Mouse (Mus musculus) midbrain, embryonic 15.5 days (tissue): ENCODE measurements at regions not wholly inside any gene's neighbourhood (a gene's known extent, or its start where the extent isn't known, plus 50 kb on each side); places are given as distances from the start of the nearest gene placed in this dataset.

Experiments
- ATAC-seq: fragments of 200-750 bp; cut with Nextera tagmentation; replicated peaks from 2 replicates; pipeline ENCODE4 v1.8.0; 2017; ENCODE audit warnings: moderate TSS enrichment
- H3K27ac ChIP-seq: fragments of 300-500 bp; sonication (generic); 2 replicates; pipeline ENCODE4 v1.5.1; 2015; ENCODE audit warnings: mild to moderate bottlenecking, inconsistent platforms
- H3K27me3 ChIP-seq: fragments of 300-500 bp; sonication (generic); replicated peaks from 2 replicates; pipeline ENCODE4 v1.6.1; 2015; ENCODE audit warnings: inconsistent platforms
- H3K36me3 ChIP-seq: fragments of 300-500 bp; sonication (generic); replicated peaks from 2 replicates; pipeline ENCODE4 v1.6.1; 2015; ENCODE audit warnings: inconsistent platforms
- H3K4me1 ChIP-seq: fragments of 300-500 bp; sonication (generic); 2 replicates; pipeline ENCODE4 v1.6.1; 2015; ENCODE audit warnings: inconsistent platforms
- H3K4me2 ChIP-seq: fragments of 300-500 bp; sonication (generic); 2 replicates; pipeline ENCODE4 v1.6.1; 2015; ENCODE audit warnings: inconsistent platforms, mild to moderate bottlenecking, moderate library complexity
- H3K4me3 ChIP-seq: fragments of 300-500 bp; sonication (generic); 2 replicates; pipeline ENCODE4 v1.5.1; 2015; ENCODE audit warnings: mild to moderate bottlenecking, inconsistent platforms
- H3K9ac ChIP-seq: fragments of 300-500 bp; sonication (generic); 2 replicates; pipeline ENCODE4 v1.6.1; 2015; ENCODE audit warnings: mild to moderate bottlenecking, inconsistent platforms
- H3K9me3 ChIP-seq: fragments of 300-500 bp; sonication (generic); 2 replicates; pipeline ENCODE4 v1.6.1; 2016; ENCODE audit warnings: inconsistent platforms
- WGBS: fragments of 180-500 bp; shearing (Covaris S2); methylation state at CpG from one replicate; pipeline ENCODE4 v1.1.7; 2015; ENCODE audit warnings: mixed read lengths; 5-methylcytosine and 5-hydroxymethylcytosine counted together

GRCm38 (mm10) chr16:93189412-93189811, 363.5 kb upstream of the Runx1 start:
- ATAC-seq: no peak
- Histone ChIP-seq H3K9ac (no peak overlapping the region), H3K36me3 (no peaks in the 10 kb centered on the region), H3K27me3 (no peaks in the 10 kb centered on the region), H3K9me3 (no peaks in the 10 kb centered on the region), H3K4me3 (no peak overlapping the region), H3K4me1 (no peaks in the 10 kb centered on the region), H3K27ac (no peak overlapping the region), H3K4me2 (no peak overlapping the region)
- WGBS: 85% methylated on average over 5 of the region's 5 CpGs

GRCm38 (mm10) chr16:93186554-93186953, 360.6 kb upstream of the Runx1 start:
- no peak overlapping the region for H3K27ac ChIP-seq
- no peak for ATAC-seq
- no peaks in the 10 kb centered on the region for H3K36me3 ChIP-seq
- H3K4me1 ChIP-seq: no peaks in the 10 kb centered on the region
- H3K27me3 ChIP-seq: no peaks in the 10 kb centered on the region
- no peak overlapping the region for H3K4me2 ChIP-seq
- no peaks in the 10 kb centered on the region for H3K9me3 ChIP-seq
- WGBS: 94% methylated on average over 4 of the region's 4 CpGs
- H3K9ac ChIP-seq: no peak overlapping the region
- no peak overlapping the region for H3K4me3 ChIP-seq

- WGBS: 88% methylated on average over 3 of the region's 3 CpGs
- no peaks in the 10 kb centered on the region for H3K4me1 ChIP-seq
- no peak overlapping the region for H3K4me2 ChIP-seq
- H3K9ac ChIP-seq: no peak overlapping the region
- H3K4me3 ChIP-seq: no peak overlapping the region
- no peak overlapping the region for H3K27ac ChIP-seq
- H3K9me3 ChIP-seq: no peaks in the 10 kb centered on the region
- no peaks in the 10 kb centered on the region for H3K27me3 ChIP-seq
- H3K36me3 ChIP-seq: no peaks in the 10 kb centered on the region
- ATAC-seq: no peak
These were observed 356.7 kb upstream of the Runx1 start for GRCm38 (mm10) chr16:93182656-93183055.

- no peak overlapping the region for H3K27ac ChIP-seq
- H3K4me3 ChIP-seq: no peak overlapping the region
- no peaks in the 10 kb centered on the region for H3K4me1 ChIP-seq
- H3K9ac ChIP-seq: no peak overlapping the region
- no peak overlapping the region for H3K4me2 ChIP-seq
- no peaks in the 10 kb centered on the region for H3K27me3 ChIP-seq
- no peaks in the 10 kb centered on the region for H3K36me3 ChIP-seq
- WGBS: 93% methylated on average over 8 of the region's 8 CpGs
- no peak for ATAC-seq
- H3K9me3 ChIP-seq: no peaks in the 10 kb centered on the region
These were observed 355.5 kb upstream of the Runx1 start for GRCm38 (mm10) chr16:93181497-93181896.

- ATAC-seq: no peak
- 86% methylated on average over 5 of the region's 5 CpGs for WGBS
- no peak overlapping the region for H3K4me3 ChIP-seq
- H3K27me3 ChIP-seq: no peaks in the 10 kb centered on the region
- no peak overlapping the region for H3K4me2 ChIP-seq
- no peak overlapping the region for H3K27ac ChIP-seq
- no peaks in the 10 kb centered on the region for H3K9me3 ChIP-seq
- no peaks in the 10 kb centered on the region for H3K36me3 ChIP-seq
- no peaks in the 10 kb centered on the region for H3K4me1 ChIP-seq
- no peak overlapping the region for H3K9ac ChIP-seq
These were observed 354.3 kb upstream of the Runx1 start for GRCm38 (mm10) chr16:93180213-93180612.

- 96% methylated on average over 3 of the region's 3 CpGs for WGBS
- Histone ChIP-seq H3K9ac (no peak overlapping the region), H3K4me3 (no peak overlapping the region), H3K36me3 (no peaks in the 10 kb centered on the region), H3K4me2 (no peak overlapping the region), H3K27me3 (no peaks in the 10 kb centered on the region), H3K9me3 (no peaks in the 10 kb centered on the region), H3K4me1 (no peaks in the 10 kb centered on the region), H3K27ac (no peak overlapping the region)
- no peak for ATAC-seq
These were observed 340.7 kb upstream of the Runx1 start for GRCm38 (mm10) chr16:93166667-93167066.

- no peak for ATAC-seq
- Histone ChIP-seq H3K4me1 (no peaks in the 10 kb centered on the region), H3K9me3 (no peaks in the 10 kb centered on the region), H3K4me2 (no peak overlapping the region), H3K9ac (no peak overlapping the region), H3K36me3 (no peaks in the 10 kb centered on the region), H3K27ac (no peak overlapping the region), H3K27me3 (no peaks in the 10 kb centered on the region), H3K4me3 (no peak overlapping the region)
- WGBS: 86% methylated on average over 8 of the region's 8 CpGs
These were observed 332.7 kb upstream of the Runx1 start for GRCm38 (mm10) chr16:93158526-93159226.

- no peaks in the 10 kb centered on the region for H3K4me1 ChIP-seq
- no peak overlapping the region for H3K4me2 ChIP-seq
- WGBS: 86% methylated on average over 14 of the region's 14 CpGs
- H3K9me3 ChIP-seq: no peaks in the 10 kb centered on the region
- no peak overlapping the region for H3K4me3 ChIP-seq
- no peaks in the 10 kb centered on the region for H3K36me3 ChIP-seq
- no peaks in the 10 kb centered on the region for H3K27me3 ChIP-seq
- no peak for ATAC-seq
- H3K27ac ChIP-seq: no peak overlapping the region
- no peak overlapping the region for H3K9ac ChIP-seq
These were observed 327.8 kb upstream of the Runx1 start for GRCm38 (mm10) chr16:93153545-93154329.

- WGBS: 51% methylated on average over 14 of the region's 14 CpGs
- no peak overlapping the region for H3K4me2 ChIP-seq
These were observed 327.0 kb upstream of the Runx1 start for GRCm38 (mm10) chr16:93152765-93153489.

GRCm38 (mm10) chr16:93152057-93152456, 326.1 kb upstream of the Runx1 start:
- no peak overlapping the region for H3K9ac ChIP-seq
- H3K27me3 ChIP-seq: no peaks in the 10 kb centered on the region
- H3K36me3 ChIP-seq: no peaks in the 10 kb centered on the region
- no peaks in the 10 kb centered on the region for H3K9me3 ChIP-seq
- H3K4me3 ChIP-seq: no peak overlapping the region
- H3K4me2 ChIP-seq: no peak overlapping the region
- WGBS: 98% methylated on average over 1 of the region's 1 CpGs
- no peaks in the 10 kb centered on the region for H3K4me1 ChIP-seq
- no peak for ATAC-seq
- H3K27ac ChIP-seq: no peak overlapping the region

More at GRCm38 (mm10) chr16:93152765-93153489, 327.0 kb upstream of the Runx1 start:
- no peak for ATAC-seq
- no peak overlapping the region for H3K27ac ChIP-seq
- H3K27me3 ChIP-seq: no peaks in the 10 kb centered on the region
- H3K4me1 ChIP-seq: no peaks in the 10 kb centered on the region
- H3K36me3 ChIP-seq: no peaks in the 10 kb centered on the region
- H3K9ac ChIP-seq: no peak overlapping the region
- H3K9me3 ChIP-seq: no peaks in the 10 kb centered on the region
- no peak overlapping the region for H3K4me3 ChIP-seq

- Histone ChIP-seq H3K27ac (no peak overlapping the region), H3K4me2 (no peak overlapping the region), H3K36me3 (no peaks in the 10 kb centered on the region), H3K27me3 (no peaks in the 10 kb centered on the region), H3K4me3 (no peak overlapping the region), H3K9ac (no peak overlapping the region), H3K4me1 (no peaks in the 10 kb centered on the region), H3K9me3 (no peaks in the 10 kb centered on the region)
- WGBS: 98% methylated on average over 2 of the region's 2 CpGs
- ATAC-seq: no peak
These were observed 325.7 kb upstream of the Runx1 start for GRCm38 (mm10) chr16:93151652-93152051.

- Histone ChIP-seq H3K9ac (no peak overlapping the region), H3K4me2 (no peak overlapping the region), H3K36me3 (no peaks in the 10 kb centered on the region), H3K27ac (no peak overlapping the region), H3K4me1 (no peaks in the 10 kb centered on the region), H3K27me3 (no peaks in the 10 kb centered on the region), H3K4me3 (no peak overlapping the region), H3K9me3 (no peaks in the 10 kb centered on the region)
- ATAC-seq: no peak
- WGBS: 71% methylated on average over 12 of the region's 12 CpGs
These were observed 324.5 kb upstream of the Runx1 start for GRCm38 (mm10) chr16:93150451-93150850.
